Mouse (Mus musculus) spleen, embryonic (tissue): ENCODE measurements at regions not wholly inside any gene's neighbourhood (a gene's known extent, or its start where the extent isn't known, plus 50 kb on each side); places are given as distances from the start of the nearest gene placed in this dataset.

Experiments
- CTCF ChIA-PET: fragments of 350-600 bp; sonication (Branson Sonifier 250); formaldehyde crosslinking; loops from one replicate; lab custom pipeline; 2022; lab: Charles Lee

DNA sequence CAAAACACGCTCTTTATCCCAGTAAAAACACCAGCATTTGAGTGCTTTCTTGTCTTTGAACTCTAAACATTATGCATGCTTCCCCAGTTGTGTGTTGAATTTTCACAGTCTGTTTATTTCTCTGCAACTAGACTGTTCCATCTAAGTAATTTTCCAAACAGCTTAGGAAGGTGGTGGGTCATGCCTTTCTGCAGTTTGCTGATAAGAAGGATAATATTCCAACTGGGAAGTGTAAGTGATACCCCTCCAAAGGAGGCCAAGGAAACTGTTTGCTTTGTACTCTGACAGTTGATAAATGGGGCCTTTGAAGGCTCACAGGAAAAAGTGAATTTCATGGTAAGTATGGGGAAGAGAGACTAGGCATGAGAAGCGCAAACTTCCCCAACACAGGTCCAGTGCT is 1354.4 kb downstream of the Gsdmc2 start:
- CTCF ChIA-PET: no interaction called here

DNA sequence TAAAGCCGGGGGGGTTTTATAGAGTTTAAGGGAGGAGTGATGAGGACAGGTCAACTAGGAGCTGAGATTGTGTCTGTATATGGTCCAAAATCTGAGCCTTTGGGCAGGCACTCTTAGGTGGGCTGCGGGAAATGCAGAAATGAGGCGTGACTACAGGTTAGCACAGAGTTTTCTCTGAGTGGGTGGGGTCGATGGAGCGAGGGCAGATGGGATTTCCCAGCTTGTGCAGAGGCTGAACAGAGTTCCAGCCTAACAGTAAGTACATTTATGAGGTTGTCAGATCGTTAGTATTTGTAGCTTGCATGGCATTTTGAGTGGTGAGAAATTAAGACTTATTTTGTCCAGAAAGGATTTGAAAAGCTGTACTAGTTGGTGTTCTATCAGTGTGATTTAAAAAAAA is 1358.4 kb downstream of the Gsdmc2 start:
- CTCF ChIA-PET: interaction anchor here (0.6 kb wide), 1 partner anchor 321 kb away, joined by 4 read pairs; no protein-coding TSS in a partner anchor

DNA sequence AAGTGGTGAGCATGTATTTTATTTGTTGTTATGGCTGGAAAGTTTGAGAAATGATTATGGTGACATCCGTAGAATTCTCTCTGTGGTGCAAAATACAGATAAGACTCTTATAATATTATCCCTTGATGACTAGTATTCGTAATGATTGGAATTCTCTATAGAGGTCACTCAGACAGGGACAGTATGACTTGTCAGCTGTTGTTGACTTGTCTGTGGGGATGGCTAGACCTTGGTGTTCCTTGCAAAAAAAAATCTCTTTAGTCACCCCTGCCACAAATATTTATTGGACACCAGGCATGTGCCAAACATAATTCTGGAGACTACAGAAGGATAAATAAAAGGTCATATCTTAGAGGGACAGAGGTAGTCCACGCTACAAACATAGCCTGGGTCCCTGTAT is 1360.6 kb downstream of the Gsdmc2 start:
- CTCF ChIA-PET: no interaction called here

DNA sequence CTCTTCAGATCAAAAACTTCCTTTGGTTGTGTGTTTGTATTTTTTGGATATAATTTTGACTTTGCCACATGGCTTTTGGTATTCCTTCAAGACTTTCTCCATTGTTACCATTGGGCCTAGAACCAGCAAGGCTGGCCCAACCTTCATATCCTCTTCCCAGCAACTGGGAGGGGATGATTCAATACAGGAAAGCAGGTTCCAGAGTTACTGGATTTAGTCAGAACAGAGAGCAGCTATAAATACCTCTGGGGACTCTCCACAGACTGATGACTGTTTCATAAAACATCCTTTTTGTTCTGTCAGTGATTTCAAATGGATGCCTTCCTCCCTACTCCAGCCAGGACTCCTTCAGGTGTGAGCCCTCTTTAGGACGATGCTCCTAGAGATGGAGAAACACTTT is 1361.4 kb downstream of the Gsdmc2 start:
- CTCF ChIA-PET: no interaction called here

DNA sequence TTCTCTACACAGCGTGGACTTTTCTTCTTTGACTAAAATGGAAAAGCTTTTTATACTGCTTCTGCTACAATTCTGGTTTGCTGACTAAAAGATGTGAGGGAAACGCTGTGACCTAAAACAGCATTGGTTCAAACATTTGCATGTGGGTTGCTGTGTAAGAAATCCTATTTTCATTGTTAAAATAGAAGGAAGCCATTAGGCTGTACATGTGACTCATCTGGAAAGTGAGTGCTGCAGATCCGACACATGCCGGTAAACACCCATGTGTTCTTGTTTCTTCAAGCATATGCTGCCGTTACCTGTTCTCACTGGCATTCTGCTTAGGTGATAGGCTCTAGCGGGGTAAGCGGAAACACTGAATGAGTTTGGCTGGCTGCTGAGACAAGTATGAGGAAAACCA is 1362.6 kb downstream of the Gsdmc2 start:
- CTCF ChIA-PET: no interaction called here

DNA sequence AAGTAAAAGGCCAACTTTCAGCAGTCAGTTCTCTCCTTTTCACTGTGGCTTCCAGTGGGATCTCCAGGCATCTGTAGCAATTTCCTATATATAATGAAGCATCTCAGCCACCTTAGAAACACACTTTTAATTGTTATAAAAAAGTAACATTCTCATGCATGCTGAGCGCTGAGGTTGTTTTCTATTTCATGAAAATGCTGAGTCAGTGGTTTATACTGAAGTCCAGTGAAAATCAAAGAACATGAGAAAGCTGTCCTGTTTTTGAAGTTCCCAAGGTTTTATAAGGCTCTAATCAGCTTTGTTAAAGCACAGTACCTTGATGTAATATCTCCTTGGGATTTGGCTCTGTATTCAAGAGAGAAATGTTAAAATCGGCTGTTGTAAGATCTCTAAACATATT is 1367.2 kb downstream of the Gsdmc2 start:
- CTCF ChIA-PET: no interaction called here

DNA sequence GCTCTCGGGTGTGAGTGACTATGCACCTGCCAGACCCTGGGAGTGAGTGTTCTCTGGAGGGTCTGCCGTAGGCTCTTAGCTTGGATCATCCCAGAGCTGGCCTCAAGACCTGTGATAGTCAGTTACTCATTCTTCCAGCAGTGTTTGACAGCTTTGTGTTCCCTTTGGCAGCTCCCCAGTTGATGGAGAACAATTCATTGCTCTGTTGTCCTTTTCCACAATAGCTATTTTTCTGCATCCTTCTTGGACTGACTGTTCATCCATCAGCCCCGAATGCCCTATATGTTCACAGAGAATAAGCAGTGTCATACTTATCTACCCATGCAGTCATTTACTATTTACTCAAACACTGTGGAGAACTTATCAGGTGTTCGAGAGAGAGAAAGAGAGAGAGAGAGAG is 1368.5 kb downstream of the Gsdmc2 start:
- CTCF ChIA-PET: interaction anchor here (0.7 kb wide), 1 partner anchor 1088 kb away, joined by 7 read pairs; no protein-coding TSS in a partner anchor

DNA sequence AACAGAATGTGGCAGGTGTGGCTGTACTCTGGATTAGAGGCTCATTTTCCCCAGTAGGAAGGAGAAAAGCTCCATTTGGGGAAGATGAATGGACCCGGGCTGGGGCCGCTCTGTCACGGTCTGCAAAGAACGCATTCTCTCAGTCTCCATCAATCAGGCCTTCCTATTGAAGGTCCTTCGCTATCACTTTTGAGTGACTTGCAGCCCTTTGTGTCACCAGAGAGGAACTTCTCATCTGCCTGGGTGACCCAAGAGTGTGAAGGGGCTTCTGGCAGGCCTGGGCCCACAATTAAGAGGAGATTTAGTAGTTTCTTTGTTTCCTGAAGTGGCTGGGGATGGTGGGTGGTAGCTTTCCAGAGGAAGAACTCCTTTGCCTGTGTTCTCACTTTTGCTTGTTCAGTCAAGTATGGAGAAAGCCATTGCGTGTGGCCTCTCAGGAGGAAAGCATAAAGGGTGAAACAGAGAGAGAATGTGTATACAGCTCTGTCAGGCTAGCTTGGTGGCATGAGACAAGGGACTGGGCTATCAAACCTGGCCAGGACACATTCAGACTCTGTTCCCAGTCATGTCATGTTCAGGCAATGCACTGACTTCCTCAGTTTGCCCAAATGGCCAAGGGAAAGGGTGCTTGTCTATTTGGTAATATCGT is 1374.2 kb downstream of the Gsdmc2 start:
- CTCF ChIA-PET: no interaction called here

DNA sequence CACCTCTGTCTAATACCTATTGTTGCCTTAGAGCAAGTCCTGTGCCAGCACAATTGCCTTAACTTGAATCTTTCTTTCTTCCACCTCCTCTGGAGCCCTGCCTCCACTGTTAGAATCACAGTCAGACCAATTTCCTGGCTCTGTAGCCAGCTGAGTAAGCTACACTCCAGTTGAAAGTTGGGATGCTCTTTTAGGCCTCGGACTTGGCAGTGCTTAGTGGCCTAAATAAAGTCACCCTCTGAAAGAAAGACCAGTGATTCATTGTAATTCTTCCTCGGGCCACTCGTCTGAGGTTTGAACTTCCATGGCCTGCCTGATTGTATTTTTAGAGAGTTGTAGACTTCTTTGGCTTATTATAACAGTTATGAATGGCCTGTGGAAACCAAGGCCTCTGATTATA is 1376.9 kb downstream of the Gsdmc2 start:
- CTCF ChIA-PET: no interaction called here

DNA sequence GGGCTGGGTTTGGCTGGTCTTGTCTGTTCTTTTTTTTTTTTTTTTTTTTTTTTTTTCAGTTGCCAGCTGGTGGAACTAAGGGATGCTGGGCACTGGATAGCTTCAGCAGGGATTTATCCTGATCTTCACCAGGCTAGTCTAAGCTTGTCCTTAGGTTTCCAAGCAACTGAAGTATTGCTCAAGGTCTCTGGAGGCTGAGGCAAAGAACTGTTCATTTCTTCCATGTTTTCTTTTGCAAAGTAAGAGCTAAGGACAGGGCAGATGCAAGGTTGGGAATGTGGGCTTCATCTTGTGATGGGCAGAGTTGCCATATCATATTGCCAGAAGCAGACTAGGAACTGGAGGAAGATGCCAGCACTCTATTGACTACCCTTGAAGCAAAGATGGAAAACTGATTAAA is 1378.1 kb downstream of the Gsdmc2 start:
- CTCF ChIA-PET: no interaction called here

DNA sequence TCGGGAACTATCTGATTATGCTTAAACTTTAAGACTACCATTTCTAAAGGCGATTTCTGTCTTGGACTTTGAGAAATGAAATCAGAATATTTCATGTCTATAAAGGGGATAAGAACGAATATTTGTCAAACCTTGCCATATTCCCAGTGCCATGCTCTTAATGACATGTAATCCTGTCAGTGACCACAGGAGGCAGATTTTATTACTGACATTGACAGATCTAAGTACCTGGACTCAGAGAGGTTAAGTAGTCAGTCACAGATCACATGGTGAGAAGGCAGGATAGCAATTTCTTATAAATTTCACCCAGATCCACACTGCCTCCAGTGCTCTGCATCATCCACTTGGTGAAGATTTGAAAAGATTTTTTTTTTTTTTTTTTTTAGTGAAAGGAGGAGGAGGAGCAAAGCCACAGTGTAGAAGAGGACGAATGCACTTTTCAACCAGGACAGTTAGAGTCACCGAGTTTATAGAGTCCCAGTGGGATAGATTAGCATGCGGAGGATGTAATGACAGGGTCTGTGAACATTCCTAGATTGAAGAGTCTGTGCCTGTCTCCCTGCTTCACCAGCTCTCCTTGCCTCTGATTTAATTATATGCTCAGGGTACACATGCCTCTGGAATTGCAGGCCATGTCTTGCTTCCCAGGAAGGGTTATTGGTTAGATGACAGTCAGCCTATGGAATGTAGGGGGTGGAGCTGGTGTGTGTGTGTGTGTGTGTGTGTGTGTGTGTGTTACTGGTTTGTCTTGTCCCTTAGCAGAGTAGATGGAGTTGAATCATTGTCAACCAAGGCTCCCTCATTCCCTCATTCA is 1379.7 kb downstream of the Gsdmc2 start:
- CTCF ChIA-PET: no interaction called here

DNA sequence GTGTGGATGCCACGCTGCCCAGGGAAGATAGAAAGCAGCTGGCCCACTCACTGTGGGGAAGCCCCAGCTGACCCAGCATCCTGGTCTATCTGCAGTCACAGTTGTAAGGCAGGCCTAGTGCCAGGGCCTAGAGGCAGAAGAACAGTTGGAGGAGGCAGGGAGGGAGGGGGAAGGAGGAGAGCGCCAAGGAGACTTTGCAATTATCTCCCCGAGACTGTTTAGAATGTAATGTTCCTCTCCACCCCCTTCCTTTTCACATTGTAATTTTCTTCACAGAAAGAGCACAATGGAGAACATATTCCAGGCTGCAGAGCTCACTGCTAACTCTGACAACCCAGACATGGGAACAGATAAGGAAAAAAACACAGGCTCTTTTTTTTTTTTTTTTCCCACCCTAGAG is 1382.3 kb downstream of the Gsdmc2 start:
- CTCF ChIA-PET: no interaction called here

DNA sequence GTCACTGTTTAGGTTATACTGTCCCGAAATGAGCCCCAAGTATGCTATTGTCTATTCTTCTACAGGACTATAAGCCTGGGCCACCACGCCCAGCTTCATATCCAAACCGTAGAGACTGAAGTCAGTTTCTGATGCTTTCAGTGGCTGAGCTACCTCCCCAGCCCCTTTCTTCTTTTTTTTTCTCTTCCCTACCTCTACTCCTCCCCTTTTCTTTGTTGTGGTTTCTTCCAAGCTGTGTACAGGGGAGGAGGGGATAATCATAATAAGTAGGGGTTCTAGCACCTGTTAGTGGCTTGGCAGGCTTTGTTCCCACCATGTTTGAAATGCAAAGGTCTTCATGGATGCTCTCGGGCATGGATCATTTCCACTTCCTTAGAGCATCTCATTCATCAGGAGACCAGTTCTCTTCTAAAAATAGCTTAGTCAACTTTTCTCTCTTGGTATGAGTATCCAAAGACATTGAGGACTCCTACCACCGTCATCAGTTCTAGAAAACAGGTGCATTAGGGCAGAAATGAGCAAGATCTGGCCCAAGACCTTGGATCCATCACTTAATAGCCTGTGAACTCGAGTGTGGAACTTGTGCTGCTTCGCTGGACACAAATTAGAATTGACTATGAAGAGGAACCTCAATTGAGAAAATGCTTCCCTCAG is 1383.5 kb downstream of the Gsdmc2 start:
- CTCF ChIA-PET: no interaction called here

DNA sequence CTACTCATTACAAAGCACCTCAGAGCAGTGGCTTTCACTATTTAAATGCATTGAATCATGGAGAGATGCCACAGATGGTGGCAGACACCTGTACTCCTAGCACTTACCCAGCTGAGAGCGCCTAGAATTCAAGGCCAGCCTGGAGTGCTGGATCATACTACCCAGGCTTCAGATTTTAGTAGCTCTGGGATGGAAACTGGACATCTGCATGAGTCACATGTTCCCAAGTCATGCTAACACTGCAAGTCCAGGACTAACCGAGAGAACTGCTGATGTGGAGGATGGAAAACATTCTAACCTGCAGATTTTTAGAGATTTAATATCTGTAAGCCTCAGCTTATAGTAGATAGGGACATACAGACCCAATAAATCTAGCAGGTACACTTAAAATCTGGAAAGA is 1384.3 kb downstream of the Gsdmc2 start:
- CTCF ChIA-PET: no interaction called here

DNA sequence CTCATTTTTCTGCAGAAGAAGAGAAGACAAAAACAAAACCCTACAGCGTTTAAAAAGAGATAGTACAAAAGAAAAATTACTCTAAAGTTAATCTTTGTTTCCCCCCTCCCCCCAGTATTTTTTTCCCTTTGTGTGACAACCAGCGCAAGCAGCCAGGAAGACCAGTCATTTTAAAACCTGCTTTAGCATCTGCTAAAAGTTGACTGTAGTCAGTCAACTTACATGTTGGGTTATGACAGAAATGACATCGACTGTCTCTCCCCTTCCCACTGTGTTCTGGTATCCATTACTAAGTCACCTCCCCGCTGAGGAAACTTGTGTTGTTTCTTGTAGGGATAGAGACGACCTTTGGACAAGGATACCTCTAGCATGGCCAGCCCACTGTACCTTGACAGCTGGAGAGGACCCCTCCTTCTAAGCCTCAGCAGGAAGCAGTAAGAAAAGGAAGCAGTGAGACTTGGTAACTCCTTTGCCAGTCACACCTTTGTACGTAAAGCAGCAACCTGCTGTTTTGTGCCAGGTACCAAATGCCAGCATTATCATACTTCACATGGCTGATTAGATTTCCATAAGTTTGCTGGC is 1384.9 kb downstream of the Gsdmc2 start:
- CTCF ChIA-PET: no interaction called here

DNA sequence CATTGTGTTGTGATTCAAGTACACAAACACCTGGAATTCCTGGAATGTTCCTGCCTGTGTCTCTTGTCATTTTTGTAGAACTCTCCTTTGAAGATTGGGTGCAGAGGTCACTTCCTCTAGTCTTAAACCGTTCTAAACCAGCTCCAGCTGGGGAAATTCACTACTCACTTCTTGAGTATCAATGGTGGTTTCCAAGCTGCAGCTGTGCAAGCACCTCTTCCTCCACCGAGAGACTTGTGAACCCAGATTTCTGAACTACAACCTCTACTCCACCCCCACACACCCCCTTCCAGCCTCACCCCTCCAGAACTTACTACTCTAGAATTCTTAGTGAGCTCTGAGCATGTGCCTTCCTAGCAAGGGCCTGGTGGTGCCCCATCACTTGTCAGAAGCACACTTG is 1387.0 kb downstream of the Gsdmc2 start:
- CTCF ChIA-PET: no interaction called here

DNA sequence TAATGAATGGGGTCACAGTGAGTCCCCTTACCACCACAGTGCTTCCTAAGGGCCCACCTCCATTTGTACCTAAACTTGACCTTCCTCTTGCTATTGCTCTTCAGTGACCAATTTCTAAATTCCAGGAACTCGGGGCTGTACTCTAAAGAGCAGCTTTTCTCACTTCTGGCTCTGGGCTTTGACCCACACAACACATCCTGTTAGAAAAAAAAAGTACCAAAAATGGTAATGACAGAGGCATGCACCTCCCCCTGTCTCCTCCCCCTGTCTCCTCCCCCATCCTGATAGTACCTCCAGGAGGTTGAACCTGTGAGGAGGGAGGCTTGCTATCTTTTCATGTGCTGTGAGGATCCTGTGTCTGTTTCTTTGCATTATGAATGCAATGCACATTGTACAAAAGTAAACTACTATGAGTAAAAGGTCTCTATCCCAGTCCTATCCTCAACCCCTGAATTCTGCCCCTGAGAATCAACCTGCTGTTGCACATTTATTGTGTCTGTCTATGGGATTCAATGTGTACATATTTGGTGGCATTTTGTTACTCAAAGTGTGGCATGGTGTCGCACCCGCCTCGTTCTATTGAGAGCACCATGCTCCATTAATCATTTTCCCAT is 1387.8 kb downstream of the Gsdmc2 start:
- CTCF ChIA-PET: no interaction called here

DNA sequence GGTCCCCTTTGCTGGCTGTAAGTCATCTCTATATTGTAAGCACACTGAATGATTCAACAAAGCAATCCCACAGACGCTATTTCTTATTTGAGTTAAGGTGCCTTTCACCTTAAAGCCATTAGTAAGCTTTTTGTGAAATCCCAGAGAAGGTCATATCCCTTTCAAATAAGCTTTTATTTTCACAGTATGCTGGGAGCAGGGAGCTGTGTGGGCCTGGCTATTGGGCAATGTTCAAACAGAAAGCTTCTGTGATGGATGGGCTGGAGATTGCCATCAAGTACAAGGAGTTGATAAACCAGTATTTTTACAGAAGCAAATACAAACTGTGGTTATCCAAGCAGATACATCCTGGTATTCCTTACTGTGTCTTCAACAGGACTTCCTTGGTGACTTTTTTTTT is 1389.0 kb downstream of the Gsdmc2 start:
- CTCF ChIA-PET: interaction anchor here (0.7 kb wide), 1 partner anchor 45 kb away, joined by 7 read pairs; no protein-coding TSS in a partner anchor

DNA sequence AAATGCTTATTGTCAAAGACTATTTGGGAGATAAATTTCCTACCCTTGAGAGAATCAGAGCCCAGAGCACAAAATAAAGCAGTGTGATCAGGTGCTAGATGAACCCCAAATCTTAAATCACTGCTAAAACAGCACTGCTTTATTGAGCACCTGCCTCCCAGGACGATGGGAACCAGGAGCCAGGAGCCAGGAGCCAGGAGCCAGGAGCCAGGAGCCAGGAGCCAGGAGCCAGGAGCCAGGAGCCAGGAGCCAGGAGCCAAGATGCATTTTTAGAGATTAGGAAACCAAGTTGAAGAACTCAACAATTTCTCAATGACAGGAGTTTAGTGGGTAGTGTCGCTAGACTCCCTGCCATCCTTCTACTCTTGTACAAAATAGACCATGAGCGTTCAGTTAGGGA is 1396.9 kb downstream of the Gsdmc2 start:
- CTCF ChIA-PET: no interaction called here

DNA sequence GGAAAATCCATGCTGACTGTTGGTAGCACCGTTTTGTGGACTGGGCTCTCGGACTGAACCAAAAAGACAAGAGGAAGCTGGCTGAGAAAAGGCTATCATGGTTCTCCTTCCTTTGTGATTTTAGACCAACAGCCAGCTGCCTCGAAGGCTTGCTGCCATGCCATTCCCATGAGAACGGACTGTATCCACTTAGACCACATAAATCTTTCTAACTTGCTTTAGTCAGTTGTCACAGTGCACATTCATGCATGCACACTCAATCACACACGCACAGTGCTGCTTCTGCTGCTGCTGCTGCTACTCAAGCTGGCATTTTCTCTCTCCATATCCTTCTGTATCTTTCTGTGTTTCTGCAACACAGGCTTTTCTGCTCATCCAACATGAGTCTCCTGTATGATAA is 1405.8 kb downstream of the Gsdmc2 start:
- CTCF ChIA-PET: no interaction called here

DNA sequence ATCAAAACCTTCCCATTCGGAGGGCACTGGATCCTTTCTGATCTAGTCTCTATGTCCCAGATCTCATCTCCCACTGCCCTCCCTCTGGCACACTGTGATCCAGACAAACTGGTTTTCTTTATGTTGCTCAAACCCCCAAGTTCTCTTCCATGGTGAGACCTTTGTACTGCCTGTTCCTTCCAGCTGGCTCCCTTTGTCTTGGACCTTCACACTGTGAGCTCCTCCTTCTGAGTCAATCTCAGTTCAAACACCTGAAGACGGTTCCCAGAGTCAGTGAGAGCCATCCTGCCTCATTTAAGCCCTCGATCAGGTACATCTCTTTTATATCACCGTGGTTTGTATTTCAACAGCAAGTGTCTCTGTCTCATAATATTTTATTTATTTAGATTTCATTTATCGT is 1408.3 kb downstream of the Gsdmc2 start:
- CTCF ChIA-PET: interaction anchor here (0.6 kb wide), 1 partner anchor 15 kb away, joined by 3 read pairs; no protein-coding TSS in a partner anchor

DNA sequence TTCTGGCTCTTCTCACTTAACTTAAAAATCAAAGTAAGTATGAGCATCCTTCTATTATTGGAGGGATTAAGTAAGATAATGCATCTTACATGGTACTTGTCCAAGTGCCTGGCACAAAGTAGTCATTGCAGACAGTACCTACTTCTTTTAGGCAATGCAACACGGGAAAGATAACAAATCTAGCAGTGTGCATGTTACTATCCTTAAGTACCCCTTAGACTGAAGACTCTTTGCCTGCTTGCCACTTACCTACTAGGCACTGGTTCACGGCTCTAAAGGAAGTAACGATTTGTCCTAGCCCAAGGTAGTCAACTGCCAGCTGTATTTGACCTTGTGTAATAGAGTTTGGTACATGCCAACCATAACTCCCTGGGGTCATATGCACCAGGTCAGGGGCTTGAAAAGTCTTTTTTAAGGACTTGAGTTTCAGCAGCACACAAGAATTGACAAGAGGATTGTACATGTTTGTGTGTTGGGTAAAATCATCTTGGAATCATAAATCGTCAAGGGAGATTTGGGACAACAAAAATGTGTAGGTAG is 1409.8 kb downstream of the Gsdmc2 start:
- CTCF ChIA-PET: no interaction called here
